Mouse (Mus musculus): ENCODE results near the gene Rufy1. TPM values are rescaled to one million over a fixed set of nuclear protein-coding genes. Genes with fewer than 3 reads are reported as not detected.

The Rufy1 gene
- polyA plus RNA-seq, 1 experiment = 10.7 TPM

- TF ChIP-seq CTCF (IDR thresholded peaks at IDR 0.05; ENCODE audit: borderline replicate concordance, control insufficient read depth, extremely low read depth, insufficient read depth, low read length, poor library complexity) (no peak), POLR2A (IDR thresholded peaks at IDR 0.05; ENCODE audit: control insufficient read depth, extremely low read depth, insufficient read depth, low read length, poor library complexity) (no peak)
- Histone ChIP-seq H3K27ac (ENCODE audit: control insufficient read depth, insufficient read depth, low read length) (no peak overlapping the region), H3K36me3 (ENCODE audit: control insufficient read depth, insufficient read depth, low read length) (no peaks in the 10 kb centered on the region), H3K4me1 (replicated peaks; ENCODE audit: control insufficient read depth, insufficient read depth, low read length) (peaks cover 6% of the 10 kb centered on the region; the same call in 1 of the 2 replicates), H3K27me3 (ENCODE audit: control insufficient read depth, insufficient read depth, low read length) (no peaks in the 10 kb centered on the region; the same call in 1 of the 2 replicates), H3K4me3 (ENCODE audit: control insufficient read depth, insufficient read depth, low read length) (peak overlapping the region; percentile 46)
- DNase-seq = peak; percentile 25
- 4% methylated on average over 74 of the region's 74 CpGs for WGBS
Observed at GRCm38 (mm10) chr11:50358950-50359861, 71.7 kb downstream of the Rufy1 start.

GRCm38 (mm10) chr11:50355395-50355794 is 75.5 kb downstream of the Rufy1 start:
- no peak overlapping the region for H3K27ac ChIP-seq (ENCODE audit: control insufficient read depth, insufficient read depth, low read length)
- H3K4me1 ChIP-seq (replicated peaks; ENCODE audit: control insufficient read depth, insufficient read depth, low read length) = peaks cover 6% of the 10 kb centered on the region; the same call in 1 of the 2 replicates

GRCm38 (mm10) chr11:50354851-50355250 is 76.1 kb downstream of the Rufy1 start:
- no peaks in the 10 kb centered on the region; the same call in 1 of the 2 replicates for H3K27me3 ChIP-seq (ENCODE audit: control insufficient read depth, insufficient read depth, low read length)
- H3K4me1 ChIP-seq (replicated peaks; ENCODE audit: control insufficient read depth, insufficient read depth, low read length) = peaks cover 6% of the 10 kb centered on the region; the same call in 1 of the 2 replicates
- DNase-seq = no peak
- H3K27ac ChIP-seq (ENCODE audit: control insufficient read depth, insufficient read depth, low read length) = no peak overlapping the region
- WGBS = 94% methylated on average over 3 of the region's 3 CpGs
- TF ChIP-seq POLR2A (IDR thresholded peaks at IDR 0.05; ENCODE audit: control insufficient read depth, extremely low read depth, insufficient read depth, low read length, poor library complexity) = no peak
- no peak for TF ChIP-seq CTCF (IDR thresholded peaks at IDR 0.05; ENCODE audit: borderline replicate concordance, control insufficient read depth, extremely low read depth, insufficient read depth, low read length, poor library complexity)
- no peaks in the 10 kb centered on the region for H3K36me3 ChIP-seq (ENCODE audit: control insufficient read depth, insufficient read depth, low read length)
- H3K4me3 ChIP-seq (ENCODE audit: control insufficient read depth, insufficient read depth, low read length) = no peak overlapping the region

More at GRCm38 (mm10) chr11:50355395-50355794, 75.5 kb downstream of the Rufy1 start:
- no peak overlapping the region for H3K4me3 ChIP-seq (ENCODE audit: control insufficient read depth, insufficient read depth, low read length)
- WGBS = 41% methylated on average over 1 of the region's 1 CpGs
- TF ChIP-seq CTCF (IDR thresholded peaks at IDR 0.05; ENCODE audit: borderline replicate concordance, control insufficient read depth, extremely low read depth, insufficient read depth, low read length, poor library complexity) (no peak), POLR2A (IDR thresholded peaks at IDR 0.05; ENCODE audit: control insufficient read depth, extremely low read depth, insufficient read depth, low read length, poor library complexity) (no peak)
- no peak for DNase-seq
- H3K27me3 ChIP-seq (ENCODE audit: control insufficient read depth, insufficient read depth, low read length) = no peaks in the 10 kb centered on the region; the same call in 1 of the 2 replicates
- no peaks in the 10 kb centered on the region for H3K36me3 ChIP-seq (ENCODE audit: control insufficient read depth, insufficient read depth, low read length)

- TF ChIP-seq POLR2A (IDR thresholded peaks at IDR 0.05; ENCODE audit: control insufficient read depth, extremely low read depth, insufficient read depth, low read length, poor library complexity) (no peak), CTCF (IDR thresholded peaks at IDR 0.05; ENCODE audit: borderline replicate concordance, control insufficient read depth, extremely low read depth, insufficient read depth, low read length, poor library complexity) (no peak)
- DNase-seq = no peak
- Histone ChIP-seq H3K27ac (ENCODE audit: control insufficient read depth, insufficient read depth, low read length) (no peak within 1 kb of the TSS), H3K27me3 (ENCODE audit: control insufficient read depth, insufficient read depth, low read length) (no peaks in the 10 kb centered on the region; the same call in 1 of the 2 replicates), H3K4me1 (replicated peaks; ENCODE audit: control insufficient read depth, insufficient read depth, low read length) (peaks cover 4% of the 10 kb centered on the region; the same call in 1 of the 2 replicates), H3K4me3 (ENCODE audit: control insufficient read depth, insufficient read depth, low read length) (no peak within 1 kb of the TSS), H3K36me3 (ENCODE audit: control insufficient read depth, insufficient read depth, low read length) (no peaks in the 10 kb centered on the region)
Observed at GRCm38 (mm10) chr11:50354162-50354561, 76.8 kb downstream of the Rufy1 start, which contains the start of gene Cby3. TSS of gene Cby3 (plus strand) at chr11:50354462.

- Histone ChIP-seq H3K4me1 (replicated peaks; ENCODE audit: control insufficient read depth, insufficient read depth, low read length) (no peaks in the 10 kb centered on the region), H3K27ac (ENCODE audit: control insufficient read depth, insufficient read depth, low read length) (no peak overlapping the region), H3K27me3 (ENCODE audit: control insufficient read depth, insufficient read depth, low read length) (no peaks in the 10 kb centered on the region), H3K4me3 (ENCODE audit: control insufficient read depth, insufficient read depth, low read length) (no peak overlapping the region), H3K36me3 (ENCODE audit: control insufficient read depth, insufficient read depth, low read length) (no peaks in the 10 kb centered on the region)
- no peak for TF ChIP-seq CTCF (IDR thresholded peaks at IDR 0.05; ENCODE audit: borderline replicate concordance, control insufficient read depth, extremely low read depth, insufficient read depth, low read length, poor library complexity)
- TF ChIP-seq POLR2A (IDR thresholded peaks at IDR 0.05; ENCODE audit: control insufficient read depth, extremely low read depth, insufficient read depth, low read length, poor library complexity) = no peak
- DNase-seq = no peak
- 90% methylated on average over 2 of the region's 2 CpGs for WGBS
Observed at GRCm38 (mm10) chr11:50352177-50352576, 78.7 kb downstream of the Rufy1 start.

GRCm38 (mm10) chr11:50346256-50347032 is 84.5 kb downstream of the Rufy1 start:
- H3K27ac ChIP-seq (ENCODE audit: control insufficient read depth, insufficient read depth, low read length) = no peak overlapping the region
- TF ChIP-seq POLR2A (IDR thresholded peaks at IDR 0.05; ENCODE audit: control insufficient read depth, extremely low read depth, insufficient read depth, low read length, poor library complexity) (no peak), CTCF (IDR thresholded peaks at IDR 0.05; ENCODE audit: borderline replicate concordance, control insufficient read depth, extremely low read depth, insufficient read depth, low read length, poor library complexity) (no peak)
- no peaks in the 10 kb centered on the region for H3K27me3 ChIP-seq (ENCODE audit: control insufficient read depth, insufficient read depth, low read length)
- no peak overlapping the region for H3K4me3 ChIP-seq (ENCODE audit: control insufficient read depth, insufficient read depth, low read length)
- no peak for DNase-seq
- WGBS = 92% methylated on average over 9 of the region's 9 CpGs
- no peaks in the 10 kb centered on the region for H3K36me3 ChIP-seq (ENCODE audit: control insufficient read depth, insufficient read depth, low read length)
- H3K4me1 ChIP-seq (replicated peaks; ENCODE audit: control insufficient read depth, insufficient read depth, low read length) = no peaks in the 10 kb centered on the region
